Mouse (Mus musculus) hindbrain, embryonic 12.5 days (tissue): ENCODE measurements around the gene Cacul1. TPM values are rescaled to one million over a fixed set of nuclear protein-coding genes. Genes with fewer than 3 reads are reported as not detected.

Source experiments
- microRNA-seq: library from miRNA; unstranded; fragments of <30 nt; microRNA quantifications from one replicate; pipeline ENCODE4, GENCODE M21; 2017
- polyA plus RNA-seq: library from polyadenylated mRNA; unstranded; fragments of >200 nt; fragmentation: Nextera tagmentation; extraction: Ambion mirVana; gene quantifications from 2 replicates; pipeline ENCODE4 v1.2.1, GENCODE M21; 2016

The Cacul1 gene
- polyA plus RNA-seq, 1 experiment from 2014 or later, result 35.7 TPM

Small RNA genes within 50 kb of the gene (microRNA-seq; reads per million reads assigned to microRNA genes)
- gene Gm25238, result not detected

Other genes starting within 250 kb of the Cacul1 start
- not detected in 2 replicates for gene Prlhr, start 112.7 kb downstream of the Cacul1 start, polyA plus RNA-seq
- 9.0 and 9.6 TPM in 2 replicates for gene Nanos1, start 175.0 kb upstream of the Cacul1 start, polyA plus RNA-seq
- gene Eif3a, start 209.6 kb upstream of the Cacul1 start, polyA plus RNA-seq, result 126 and 129 TPM in 2 replicates
- gene Fam45a, start 230.6 kb upstream of the Cacul1 start, polyA plus RNA-seq, result 38.2 and 43.5 TPM in 2 replicates